Mouse (Mus musculus) gastrocnemius, postnatal 36 days (tissue): Measurements from ENCODE around the gene Chad. TPM values are rescaled to one million over a fixed set of nuclear protein-coding genes. Genes with fewer than 3 reads are reported as not detected.
A peak's percentile ranks its signal among the peaks of the same experiment; 100 is the strongest.

Experiments used
- DNase-seq, 2 experiments: peaks; one replicate each; pipeline ENCODE4 v3.0.0; 2022
- intact Hi-C: fragments of 180-260 bp; cut with DNase I; formaldehyde crosslinking; loops from one replicate; pipeline ENCODE4 v1.15.1; 2025
- long read RNA-seq, 2 experiments: library from polyadenylated mRNA; stranded (forward); transcript quantifications; one replicate each; pipeline ENCODE4 v2.0.0; 2021
- total RNA-seq, 2 experiments: library from RNA; stranded (reverse); gene quantifications; 2 replicates each; pipeline ENCODE4 v1.2.3; 2021

Chad gene
- total RNA-seq = 10 to 100 TPM; 14.7 to 16.3 TPM
- long read RNA-seq, experiment 1, transcript Chad-201 (4 exons, 1,680 nt) = major isoform, 13 of 15 reads
- long read RNA-seq, experiment 1, partial matches to known transcripts = 2 of 15 reads
- long read RNA-seq, experiment 1, other reads (novel, unspliced or antisense) = 0 of 15 reads
- long read RNA-seq, experiment 2, transcript Chad-201 (4 exons, 1,680 nt) = major isoform, 22 of 26 reads
- long read RNA-seq, experiment 2, partial matches to known transcripts = 3 of 26 reads
- long read RNA-seq, experiment 2, other reads (novel, unspliced or antisense) = 1 of 26 reads

- DNase-seq = peak in 1 of 2 experiments; percentile 21
These were observed at the start of gene Chad for GRCm38 (mm10) chr11:94564437-94565150. TSS of gene Chad (plus strand) at chr11:94565047.

GRCm38 (mm10) chr11:94521219-94521843 is 43.5 kb upstream of the Chad start, which contains the start of gene Mycbpap:
TSS of gene Mycbpap (minus strand) at chr11:94521742.
- peak; percentile 15 to 35 for DNase-seq
- intact Hi-C loops = no loop called here

More at GRCm38 (mm10) chr11:94564437-94565150, at the start of gene Chad:
- intact Hi-C loops = no loop called here

- DNase-seq = no peak
- intact Hi-C loops = no loop called here
These were observed 38.5 kb upstream of the Chad start for GRCm38 (mm10) chr11:94526171-94526879.

GRCm38 (mm10) chr11:94528879-94529278 is 36.0 kb upstream of the Chad start:
- DNase-seq = no peak
- intact Hi-C loops = no loop called here

- DNase-seq = no peak
- intact Hi-C loops = no loop called here
These were observed 31.7 kb upstream of the Chad start for GRCm38 (mm10) chr11:94533171-94533570.

- intact Hi-C loops = no loop called here
- DNase-seq = no peak
These were observed 26.0 kb upstream of the Chad start for GRCm38 (mm10) chr11:94538733-94539292.

- intact Hi-C loops = loop anchor here (5.0 kb wide), 2 partner anchors 117 to 197 kb away; no protein-coding TSS in a partner anchor
- DNase-seq = no peak
These were observed 25.1 kb upstream of the Chad start for GRCm38 (mm10) chr11:94539761-94540160.

GRCm38 (mm10) chr11:94542400-94542799 is 22.4 kb upstream of the Chad start:
- intact Hi-C loops = loop anchor here (5.0 kb wide), 2 partner anchors 120 to 200 kb away; no protein-coding TSS in a partner anchor

GRCm38 (mm10) chr11:94543344-94543743 is 21.5 kb upstream of the Chad start:
- DNase-seq = no peak
- intact Hi-C loops = loop anchor here (5.0 kb wide), 2 partner anchors 121 to 201 kb away; no protein-coding TSS in a partner anchor

More at GRCm38 (mm10) chr11:94542400-94542799, 22.4 kb upstream of the Chad start:
- DNase-seq = no peak

- DNase-seq = peak; percentile 93 to 96
- intact Hi-C loops = loop anchor here (5.0 kb wide), 2 partner anchors 122 to 202 kb away; no protein-coding TSS in a partner anchor
These were observed 20.9 kb upstream of the Chad start for GRCm38 (mm10) chr11:94543932-94544331.

- no peak for DNase-seq
These were observed 20.4 kb upstream of the Chad start for GRCm38 (mm10) chr11:94544422-94544821.

GRCm38 (mm10) chr11:94546381-94546780 is 18.5 kb upstream of the Chad start:
- intact Hi-C loops = no loop called here
- DNase-seq = no peak

More at GRCm38 (mm10) chr11:94544422-94544821, 20.4 kb upstream of the Chad start:
- intact Hi-C loops = loop anchor here (5.0 kb wide), 2 partner anchors 122 to 202 kb away; no protein-coding TSS in a partner anchor

- no peak for DNase-seq
- intact Hi-C loops = no loop called here
These were observed 17.6 kb upstream of the Chad start for GRCm38 (mm10) chr11:94547271-94547670.

- intact Hi-C loops = no loop called here
- DNase-seq = no peak
These were observed 16.6 kb upstream of the Chad start for GRCm38 (mm10) chr11:94548041-94548784.

GRCm38 (mm10) chr11:94548888-94549690 is 15.8 kb upstream of the Chad start, which contains the start of gene Rsad1:
TSS of gene Rsad1 (minus strand) at chr11:94549255.
- DNase-seq = peak; percentile 94 to 98
- intact Hi-C loops = no loop called here

- DNase-seq = no peak
- intact Hi-C loops = no loop called here
These were observed 15.0 kb upstream of the Chad start for GRCm38 (mm10) chr11:94549691-94550441.

- intact Hi-C loops = no loop called here
- DNase-seq = no peak
These were observed 14.5 kb upstream of the Chad start for GRCm38 (mm10) chr11:94550442-94550744.

GRCm38 (mm10) chr11:94558226-94558625 is 6.6 kb upstream of the Chad start:
- intact Hi-C loops = no loop called here
- no peak for DNase-seq
